Mouse (Mus musculus): ENCODE results near the gene Prkag1.
A peak's percentile ranks its signal among the peaks of the same experiment; 100 is the strongest.

- TF ChIP-seq CTCF (IDR thresholded peaks at IDR 0.05; ENCODE audit: low read depth) = peak; percentile 76
- TF ChIP-seq EP300 (optimal IDR thresholded peaks at IDR 0.05) = no peak
Measured at GRCm38 (mm10) chr15:98805324-98806040, 25.8 kb downstream of the Prkag1 start.

Data from stomach, postnatal 0 days (tissue).